Mouse (Mus musculus) lung, postnatal 0 days (tissue): Measurements from ENCODE around the gene Hnrnpd.

Experiments
- CTCF ChIP-seq: IDR thresholded peaks from 2 replicates; pipeline ENCODE4 v1.5.1; 2016; ENCODE audit warnings: antibody characterized with exemption, mild to moderate bottlenecking
- EP300 ChIP-seq: IDR thresholded peaks from 2 replicates; pipeline ENCODE4 v1.6.1; 2016; ENCODE audit warnings: antibody characterized with exemption, mild to moderate bottlenecking, control low read depth

DNA sequence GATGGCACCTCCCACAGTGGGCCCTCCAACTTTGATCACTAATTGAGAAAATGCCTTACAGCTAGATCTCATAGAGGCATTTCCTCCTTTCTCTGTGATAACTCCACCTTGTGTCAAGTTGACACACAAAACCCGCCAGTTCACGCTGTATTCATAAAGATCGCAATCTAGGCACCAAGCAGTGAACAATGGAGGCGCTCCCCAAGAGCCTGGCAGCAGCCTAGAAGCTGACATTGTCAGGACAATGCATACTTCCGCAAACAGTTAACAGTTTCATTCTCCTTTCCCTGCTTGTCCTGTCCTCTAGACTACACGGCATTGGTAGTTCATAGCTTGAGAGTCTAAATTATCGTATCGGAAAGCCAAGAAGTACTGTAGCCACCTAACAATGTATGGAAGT is 56.7 kb downstream of the Hnrnpd start:
- TF ChIP-seq CTCF (no peak), EP300 (no peak)
